Mouse (Mus musculus) adrenal gland, adult (tissue): ENCODE results near the gene Tbxas1.

Experiments
- DNase-seq, 2 experiments: peaks; one replicate each; pipeline ENCODE4 v3.0.0; 2022 to 2023; ENCODE audit warnings: low spot score in 1 of 2; ENCODE audit not compliant: inconsistent age in 2 of 2

Gene Tbxas1

DNA sequence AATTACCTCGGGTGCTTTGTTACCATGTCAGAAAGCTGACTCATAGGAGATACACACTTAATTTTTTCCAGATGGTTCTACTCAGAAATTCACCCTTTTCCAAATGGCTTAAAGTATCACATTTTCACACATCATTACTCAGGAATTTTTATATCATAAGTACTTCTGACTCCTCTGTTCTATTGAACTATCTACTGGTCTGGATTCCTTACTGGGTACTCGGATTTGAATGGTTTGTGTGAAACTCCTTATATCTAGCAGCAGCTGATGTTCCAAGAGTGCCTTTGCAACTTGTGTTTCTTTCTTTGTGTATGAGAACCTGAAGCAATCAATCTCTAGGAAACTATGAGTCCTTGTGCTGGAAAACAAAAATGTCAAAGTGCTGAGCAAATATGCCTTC lies 81.4 kb downstream of the Tbxas1 start:
- no peak for DNase-seq

GRCm38 (mm10) chr6:38957246-38957645 lies 82.0 kb downstream of the Tbxas1 start:
- no peak for DNase-seq

- no peak for DNase-seq
Observed at GRCm38 (mm10) chr6:38959502-38959901, 84.3 kb downstream of the Tbxas1 start.

GRCm38 (mm10) chr6:38960367-38960766 lies 85.2 kb downstream of the Tbxas1 start:
- peak in 1 of 2 experiments; percentile 66 for DNase-seq

DNA sequence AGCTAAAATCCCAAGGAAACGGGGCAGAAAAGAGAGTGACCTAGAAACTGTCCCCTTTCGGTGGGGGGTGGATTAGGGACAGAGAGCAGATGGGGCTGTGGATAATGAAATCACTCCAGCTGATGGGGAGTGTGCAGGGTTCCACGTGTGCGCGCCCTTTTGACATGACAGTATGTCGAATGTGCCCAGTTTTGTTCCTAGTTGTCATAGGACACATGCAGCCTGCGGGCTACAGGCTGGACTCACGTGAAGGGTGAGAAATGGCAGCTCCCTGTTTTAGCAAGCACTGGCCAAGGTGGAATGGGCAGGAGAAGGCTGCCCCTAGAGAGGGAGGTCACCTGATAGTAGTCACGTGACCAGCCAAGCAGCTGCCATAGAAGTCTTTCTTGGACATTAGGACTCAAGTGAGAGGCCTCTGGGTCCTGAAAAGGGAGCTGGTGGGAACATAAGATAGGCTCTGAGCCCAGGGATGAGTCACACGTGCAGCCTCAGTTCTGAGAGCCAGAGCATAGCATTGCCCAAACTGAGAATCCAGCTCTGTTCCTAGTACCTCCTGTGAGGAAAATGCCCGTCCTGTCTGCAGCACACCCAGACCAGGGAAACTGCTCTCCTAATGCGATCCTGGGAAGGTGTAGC lies 85.7 kb downstream of the Tbxas1 start:
- peak; percentile 89 to 94 for DNase-seq

DNA sequence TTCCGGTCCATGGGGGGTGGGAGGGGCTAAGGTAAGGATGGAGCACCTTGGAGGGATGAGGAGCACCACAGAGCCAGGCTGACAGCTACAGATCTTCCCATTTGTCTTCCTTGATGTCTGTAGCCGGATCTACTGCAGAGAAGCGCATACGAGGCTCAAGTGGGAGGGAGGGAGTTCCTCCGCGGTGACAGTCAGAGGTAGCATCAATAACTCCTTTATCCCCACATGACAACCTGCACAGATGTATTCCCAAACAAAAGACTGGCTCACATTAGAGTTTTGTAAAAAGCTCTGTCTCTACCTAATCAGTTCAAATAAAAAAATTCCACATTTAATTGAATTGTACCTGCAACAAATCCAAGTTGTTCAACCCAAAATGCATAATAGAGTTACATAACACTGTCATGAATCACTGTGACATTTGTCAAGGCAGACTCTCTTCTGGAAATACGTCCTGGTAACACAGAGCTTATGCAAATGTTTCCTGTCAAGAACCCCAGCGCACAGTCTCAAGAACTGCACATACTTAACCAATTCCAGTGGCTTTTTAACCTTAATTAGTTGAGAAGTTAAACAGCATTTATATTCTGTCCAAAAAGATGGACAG lies 86.3 kb downstream of the Tbxas1 start:
- no peak for DNase-seq

GRCm38 (mm10) chr6:38966839-38967238 lies 91.6 kb downstream of the Tbxas1 start:
- no peak for DNase-seq

DNA sequence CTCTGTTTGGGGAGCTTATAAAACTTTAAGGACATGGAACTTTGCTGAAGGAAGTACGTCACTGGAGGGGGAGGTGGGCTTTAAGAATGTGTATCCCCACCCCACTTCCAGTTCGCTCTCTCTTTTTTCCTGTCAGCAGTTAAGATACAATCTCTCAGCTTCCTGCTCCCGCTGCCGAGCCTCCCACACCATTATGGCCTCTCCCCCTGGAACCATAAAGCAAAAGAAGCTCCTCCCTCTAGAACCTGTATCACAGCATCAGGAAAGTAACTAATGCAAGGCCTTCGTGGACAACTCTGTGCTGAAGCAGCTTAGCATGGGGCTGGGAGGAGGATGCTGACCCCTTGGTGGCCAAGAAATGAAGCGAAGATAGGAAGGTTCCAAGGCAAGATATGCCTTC lies 92.1 kb downstream of the Tbxas1 start:
- no peak for DNase-seq

DNA sequence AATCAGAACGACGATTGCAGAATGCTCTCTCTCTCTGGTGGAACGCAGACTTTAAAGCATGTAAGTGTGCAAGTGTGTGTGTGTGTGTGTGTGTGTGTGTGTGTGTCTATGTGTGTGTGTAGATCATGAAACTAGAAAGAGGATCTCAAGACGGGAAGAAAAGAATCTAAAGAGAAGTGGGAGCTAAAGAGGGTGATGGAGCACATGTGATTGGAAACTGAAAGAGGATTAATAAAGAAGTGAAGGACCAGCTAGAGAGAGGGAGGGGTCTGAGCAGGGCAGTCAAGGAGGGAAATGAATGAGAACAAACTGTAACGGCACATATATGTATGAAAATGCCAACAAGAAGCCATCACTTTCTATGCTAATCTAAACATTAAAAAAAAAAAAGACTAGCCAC lies 92.8 kb downstream of the Tbxas1 start:
- DNase-seq = no peak

GRCm38 (mm10) chr6:38969944-38970740 lies 94.9 kb downstream of the Tbxas1 start:
- no peak for DNase-seq

DNA sequence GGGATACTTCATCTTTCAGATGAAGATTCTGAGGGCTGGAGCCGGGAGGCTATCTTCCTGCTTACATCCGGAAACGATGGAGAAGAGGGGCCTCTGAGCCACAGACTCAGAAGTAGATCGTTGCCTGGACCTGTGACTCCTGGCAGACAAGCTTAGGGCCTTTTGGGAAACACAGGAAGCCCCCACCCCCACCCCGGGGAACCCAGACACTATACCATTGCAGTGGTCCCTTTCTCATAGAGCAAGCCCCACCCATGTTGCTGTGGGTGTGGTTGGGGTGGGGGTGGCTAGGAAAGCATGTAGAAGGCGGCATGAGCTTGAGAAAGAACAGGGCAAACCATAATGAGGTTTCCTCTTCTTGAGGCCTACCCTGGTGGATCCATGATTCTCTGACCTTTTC lies 95.6 kb downstream of the Tbxas1 start:
- no peak for DNase-seq

GRCm38 (mm10) chr6:38972826-38973225 lies 97.6 kb downstream of the Tbxas1 start:
- peak in 1 of 2 experiments; percentile 52 for DNase-seq

DNA sequence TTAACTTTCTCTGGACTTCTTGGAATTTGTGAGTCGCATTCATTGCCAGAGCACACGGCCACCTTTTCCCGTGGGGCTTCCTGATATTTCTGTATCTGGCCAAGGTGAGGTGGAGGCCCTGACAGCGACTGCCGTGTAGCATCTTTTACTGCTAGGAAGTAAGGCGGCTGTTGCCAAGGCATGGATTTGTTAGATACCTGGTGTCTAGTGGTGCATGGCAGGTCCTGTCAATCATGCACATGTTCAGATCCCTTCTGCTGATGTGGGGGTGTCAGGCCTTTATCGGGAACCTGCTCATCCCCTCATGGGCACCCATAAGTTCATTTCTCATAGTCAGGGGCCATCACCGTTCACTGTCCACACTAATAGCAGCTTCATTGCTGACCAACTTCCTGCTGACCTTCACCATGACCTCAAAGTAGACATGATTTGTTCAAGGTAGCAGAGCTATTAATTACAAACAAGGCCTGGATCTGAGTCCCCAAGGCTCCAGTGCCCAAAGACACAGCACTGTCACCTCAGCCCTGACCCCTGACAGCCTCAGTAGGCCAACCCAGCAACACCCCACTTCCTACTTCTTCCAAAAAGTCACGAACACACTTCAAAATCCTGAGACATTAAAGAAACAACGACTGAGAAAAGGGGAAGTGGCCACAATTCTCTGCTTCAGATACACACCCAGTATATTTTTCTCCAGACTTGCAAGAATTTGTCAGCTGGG lies 98.4 kb downstream of the Tbxas1 start:
- DNase-seq = peak; percentile 79 to 93

DNA sequence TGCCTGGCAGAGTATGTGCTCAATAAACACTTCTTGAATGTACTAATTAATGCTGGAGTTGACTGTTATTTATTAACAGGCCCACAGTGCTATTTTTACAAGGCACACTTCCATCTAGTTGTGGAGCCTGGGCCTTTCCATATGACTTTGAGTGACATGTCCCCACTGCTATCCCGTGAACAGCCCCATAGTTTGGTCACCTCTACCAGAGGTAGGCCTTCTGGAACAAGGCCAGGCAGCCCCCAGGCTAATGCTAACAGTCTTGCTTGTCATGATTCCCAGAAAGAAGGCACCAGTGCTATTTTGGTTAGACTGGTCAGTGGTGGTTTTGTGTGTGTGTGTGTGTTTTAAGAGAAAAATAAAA lies 98.9 kb downstream of the Tbxas1 start:
- DNase-seq = no peak

GRCm38 (mm10) chr6:38974536-38975268 lies 99.5 kb downstream of the Tbxas1 start:
- DNase-seq = no peak

DNA sequence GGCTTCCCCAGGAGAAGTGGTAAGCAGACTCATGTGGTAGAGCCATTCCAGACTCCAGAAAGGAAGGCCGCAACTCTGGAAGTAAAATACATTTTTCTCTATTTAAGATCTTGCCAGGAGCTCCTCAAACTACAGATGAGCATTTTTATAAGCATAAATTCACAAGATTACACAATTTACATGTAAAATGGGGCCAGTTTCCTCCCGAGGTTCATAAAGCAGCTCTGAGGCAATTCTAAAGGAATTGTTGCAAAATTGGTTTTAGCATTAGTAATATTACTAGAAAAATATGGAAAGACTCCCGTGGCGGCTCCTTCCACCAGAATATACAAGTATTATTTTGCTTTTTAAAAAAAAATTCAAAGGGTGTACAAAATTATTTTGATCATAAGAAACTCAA lies 100.7 kb downstream of the Tbxas1 start:
- DNase-seq = no peak

- no peak for DNase-seq
Observed at GRCm38 (mm10) chr6:38976355-38976754, 101.2 kb downstream of the Tbxas1 start.

DNA sequence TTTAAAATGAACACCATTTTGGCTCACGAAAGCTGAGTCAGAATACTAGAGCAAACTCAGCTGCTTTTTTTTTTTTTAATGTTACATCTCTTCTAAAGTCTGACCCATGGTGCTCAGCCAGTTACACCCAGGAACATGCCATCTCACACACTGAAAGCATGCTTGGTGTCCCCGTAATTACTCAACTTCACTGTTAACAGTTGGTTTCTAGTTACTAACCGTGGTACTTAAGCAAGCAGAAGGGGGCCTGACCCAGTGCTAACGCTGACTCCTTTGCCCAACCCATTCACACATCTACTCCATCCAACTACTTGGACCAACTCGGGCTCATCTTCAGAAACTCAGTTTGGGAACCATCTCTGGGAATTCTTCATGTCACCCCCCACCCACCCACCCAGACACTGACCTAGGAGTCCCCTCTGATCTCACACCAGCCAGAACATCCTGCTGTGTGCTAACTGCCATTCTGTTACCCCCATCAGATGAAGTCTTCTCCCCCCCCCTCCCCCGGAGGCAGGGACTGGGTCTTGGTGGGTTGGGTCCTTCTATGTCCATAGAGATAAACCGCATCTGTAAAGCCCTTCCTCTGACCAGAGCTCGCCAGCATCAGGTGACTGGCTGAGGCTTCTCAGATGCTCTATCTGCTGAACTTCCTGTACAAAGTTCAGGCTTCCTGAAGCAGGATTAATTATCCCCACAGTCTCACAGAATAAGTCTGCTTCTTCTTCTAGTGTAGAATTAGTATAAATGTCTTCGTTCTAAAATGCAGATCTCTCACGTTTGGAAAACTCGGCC lies 105.9 kb downstream of the Tbxas1 start:
- DNase-seq = no peak

- no peak for DNase-seq
Observed at GRCm38 (mm10) chr6:38982071-38982470, 106.9 kb downstream of the Tbxas1 start.

GRCm38 (mm10) chr6:38982656-38983055 lies 107.5 kb downstream of the Tbxas1 start:
- no peak for DNase-seq
